Mouse (Mus musculus): ENCODE measurements around the gene Ntsr1. TPM values are rescaled to one million over a fixed set of nuclear protein-coding genes. Genes with fewer than 3 reads are reported as not detected.

Ntsr1 gene
- polyA plus RNA-seq, 1 experiment: 1.3 TPM

- no peak for TF ChIP-seq CTCF (IDR thresholded peaks at IDR 0.05; ENCODE audit: borderline replicate concordance, insufficient read depth, low read depth, low read length)
- no peak for DNase-seq
- Histone ChIP-seq H3K4me3 (replicated peaks; ENCODE audit: insufficient read depth, low read depth, low read length) (peak overlapping the region; percentile 83), H3K4me1 (ENCODE audit: control insufficient read depth, insufficient read depth, low read length) (peaks cover 6% of the 10 kb centered on the region; the same call in 1 of the 2 replicates), H3K27ac (ENCODE audit: insufficient read depth, low read length) (peak overlapping the region; percentile 52; the same call in 1 of the 2 replicates), H3K27me3 (ENCODE audit: control insufficient read depth, insufficient read depth, low read length) (no peaks in the 10 kb centered on the region)
- 43% methylated on average over 6 of the region's 6 CpGs for WGBS
Measured at GRCm38 (mm10) chr2:180588736-180589122, 89.0 kb downstream of the Ntsr1 start.

GRCm38 (mm10) chr2:180589123-180589831 is 89.5 kb downstream of the Ntsr1 start, which contains the start of gene Ogfr:
Gene Ogfr (plus strand): TSS chr2:180589245.
- peak; percentile 79 to 85 for DNase-seq
- TF ChIP-seq CTCF (IDR thresholded peaks at IDR 0.05; ENCODE audit: borderline replicate concordance, insufficient read depth, low read depth, low read length) (no peak), POLR2A (IDR thresholded peaks at IDR 0.05; ENCODE audit: borderline replicate concordance, insufficient read depth, low read length) (peak; percentile 78)
- peaks cover 3% of the 10 kb centered on the region; the same call in 1 of the 2 replicates for H3K4me1 ChIP-seq (ENCODE audit: control insufficient read depth, insufficient read depth, low read length)
- H3K4me3 ChIP-seq (replicated peaks; ENCODE audit: insufficient read depth, low read depth, low read length): peak within 1 kb of the TSS; percentile 83
- under 1% methylated on average over 67 of the region's 67 CpGs for WGBS
- peak within 1 kb of the TSS; percentile 79 for H3K27ac ChIP-seq (ENCODE audit: insufficient read depth, low read length)
- no peaks in the 10 kb centered on the region for H3K27me3 ChIP-seq (ENCODE audit: control insufficient read depth, insufficient read depth, low read length)

Other genes with a start within 250 kb of the Ntsr1 start
- 1,729 and 1,776 TPM in 2 replicates for gene Rps21, start 242.6 kb upstream of the Ntsr1 start, polyA plus RNA-seq (2012; rRNA removed)
- 46.3 and 51.7 TPM in 2 replicates for gene Cables2, start 226.5 kb upstream of the Ntsr1 start, polyA plus RNA-seq (2012; rRNA removed)
- not detected in 2 replicates for gene Rbbp8nl, start 210.1 kb upstream of the Ntsr1 start, polyA plus RNA-seq (2012; rRNA removed)
- gene Gata5, start 165.3 kb upstream of the Ntsr1 start, polyA plus RNA-seq (2012; rRNA removed): not detected in 2 replicates
- gene Slco4a1, start 43.7 kb upstream of the Ntsr1 start, polyA plus RNA-seq (2012; rRNA removed): 18.6 and 25.3 TPM in 2 replicates
- 32.2 and 34.6 TPM in 2 replicates for gene Mrgbp, start 81.3 kb downstream of the Ntsr1 start, polyA plus RNA-seq (2012; rRNA removed)
- gene Ogfr, start 89.3 kb downstream of the Ntsr1 start, polyA plus RNA-seq (2012; rRNA removed): 54.2 and 56.1 TPM in 2 replicates
- gene Col9a3, start 97.8 kb downstream of the Ntsr1 start, polyA plus RNA-seq (2012; rRNA removed): 38.8 and 50.4 TPM in 2 replicates
- 0.11 and 0.24 TPM in 2 replicates for gene Tcfl5, start 142.7 kb downstream of the Ntsr1 start, polyA plus RNA-seq (2012; rRNA removed)
- gene Dido1, start 210.0 kb downstream of the Ntsr1 start, polyA plus RNA-seq (2012; rRNA removed): 36.2 and 37.9 TPM in 2 replicates
- gene Gid8, start 210.1 kb downstream of the Ntsr1 start, polyA plus RNA-seq (2012; rRNA removed): 61.6 and 65.4 TPM in 2 replicates
- gene Slc17a9, start 225.3 kb downstream of the Ntsr1 start, polyA plus RNA-seq (2012; rRNA removed): 0.70 and 1.2 TPM in 2 replicates